Mouse (Mus musculus): ENCODE measurements around the gene Disp1.

Disp1 gene

GRCm38 (mm10) chr1:183163512-183164189, 57.7 kb downstream of the Disp1 start:
- no peak for DNase-seq (ENCODE audit: low read depth, low spot score)

- no peak for DNase-seq (ENCODE audit: low read depth, low spot score)
Measured at GRCm38 (mm10) chr1:183161057-183161456, 60.3 kb downstream of the Disp1 start.

GRCm38 (mm10) chr1:183160188-183160587, 61.1 kb downstream of the Disp1 start:
- no peak for DNase-seq (ENCODE audit: low read depth, low spot score)

GRCm38 (mm10) chr1:183159183-183159582, 62.1 kb downstream of the Disp1 start:
- no peak for DNase-seq (ENCODE audit: low read depth, low spot score)

GRCm38 (mm10) chr1:183155600-183155999, 65.7 kb downstream of the Disp1 start:
- DNase-seq (ENCODE audit: low read depth, low spot score) = no peak

GRCm38 (mm10) chr1:183154296-183155204, 66.8 kb downstream of the Disp1 start:
- no peak for DNase-seq (ENCODE audit: low read depth, low spot score)

GRCm38 (mm10) chr1:183153354-183153753, 68.0 kb downstream of the Disp1 start:
- DNase-seq (ENCODE audit: low read depth, low spot score) = no peak

- DNase-seq (ENCODE audit: low read depth, low spot score) = no peak
Measured at GRCm38 (mm10) chr1:183151510-183152319, 69.6 kb downstream of the Disp1 start.

GRCm38 (mm10) chr1:183150379-183150840, 70.9 kb downstream of the Disp1 start:
- no peak for DNase-seq (ENCODE audit: low read depth, low spot score)

GRCm38 (mm10) chr1:183149571-183150105, 71.7 kb downstream of the Disp1 start:
- DNase-seq (ENCODE audit: low read depth, low spot score) = no peak

GRCm38 (mm10) chr1:183147438-183147841, 73.9 kb downstream of the Disp1 start:
- no peak for DNase-seq (ENCODE audit: low read depth, low spot score)

- no peak for DNase-seq (ENCODE audit: low read depth, low spot score)
Measured at GRCm38 (mm10) chr1:183146795-183147194, 74.5 kb downstream of the Disp1 start.

- no peak for DNase-seq (ENCODE audit: low read depth, low spot score)
Measured at GRCm38 (mm10) chr1:183146102-183146735, 75.1 kb downstream of the Disp1 start.

GRCm38 (mm10) chr1:183144602-183145205, 76.6 kb downstream of the Disp1 start:
- no peak for DNase-seq (ENCODE audit: low read depth, low spot score)

- no peak for DNase-seq (ENCODE audit: low read depth, low spot score)
Measured at GRCm38 (mm10) chr1:183143246-183143645, 78.1 kb downstream of the Disp1 start.

- no peak for DNase-seq (ENCODE audit: low read depth, low spot score)
Measured at GRCm38 (mm10) chr1:183142566-183142965, 78.8 kb downstream of the Disp1 start.

- no peak for DNase-seq (ENCODE audit: low read depth, low spot score)
Measured at GRCm38 (mm10) chr1:183141329-183141728, 80.0 kb downstream of the Disp1 start.

GRCm38 (mm10) chr1:183140511-183141268, 80.6 kb downstream of the Disp1 start:
- DNase-seq (ENCODE audit: low read depth, low spot score) = no peak

GRCm38 (mm10) chr1:183138088-183138487, 83.2 kb downstream of the Disp1 start:
- DNase-seq (ENCODE audit: low read depth, low spot score) = no peak

GRCm38 (mm10) chr1:183134427-183134826, 86.9 kb downstream of the Disp1 start:
- no peak for DNase-seq (ENCODE audit: low read depth, low spot score)
